Mouse (Mus musculus): ENCODE data around the gene Baz1a. TPM values are rescaled to one million over a fixed set of nuclear protein-coding genes. Genes with fewer than 3 reads are reported as not detected.
A peak's percentile ranks its signal among the peaks of the same experiment; 100 is the strongest.
"Not testable (repeated sequence)": the region's sequence is repeated elsewhere in the genome, so short reads cannot be mapped to it uniquely, and the experiment has no call there.

The Baz1a gene
- polyA plus RNA-seq, 1 experiment from 2014 or later = 20.8 TPM

DNA sequence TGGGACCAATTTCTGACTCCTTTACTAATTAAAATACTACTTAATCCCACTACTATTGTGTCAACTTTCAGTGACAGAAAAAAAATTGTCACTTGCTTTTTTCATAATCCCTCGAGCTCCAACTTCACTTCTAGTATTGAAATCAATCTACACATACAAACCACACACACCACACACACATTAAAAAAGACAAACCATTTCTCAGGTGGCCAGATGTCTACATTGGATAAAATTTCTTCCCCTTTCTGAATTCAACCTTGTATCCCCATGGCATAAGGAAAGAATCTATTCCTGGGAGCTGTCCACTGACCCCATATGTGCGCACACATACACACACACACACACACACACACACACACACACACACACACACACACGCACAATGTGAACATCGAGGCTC, 57.7 kb downstream of the Baz1a start:
- WGBS = 93% methylated on average over 4 of the region's 4 CpGs

GRCm38 (mm10) chr12:54946116-54946515, 68.0 kb downstream of the Baz1a start:
- Histone ChIP-seq H3K9ac (no peak overlapping the region), H3K4me1 (no peaks in the 10 kb centered on the region), H3K9me3 (no peaks in the 10 kb centered on the region), H3K4me3 (no peak overlapping the region), H3K27me3 (no peaks in the 10 kb centered on the region), H3K27ac (no peak overlapping the region), H3K36me3 (no peaks in the 10 kb centered on the region; the same call in 1 of the 2 replicates), H3K4me2 (no peak overlapping the region)
- ATAC-seq (ENCODE audit: insufficient number of reproducible peaks, low FRiP score, low TSS enrichment, low read depth) = no peak
- WGBS = 89% methylated on average over 6 of the region's 6 CpGs

More for the DNA sequence above, 57.7 kb downstream of the Baz1a start:
- Histone ChIP-seq H3K27me3 (no peaks in the 10 kb centered on the region), H3K4me3 (no peak overlapping the region), H3K9me3 (no peaks in the 10 kb centered on the region), H3K27ac (no peak overlapping the region), H3K4me1 (no peaks in the 10 kb centered on the region), H3K4me2 (no peak overlapping the region), H3K9ac (no peak overlapping the region), H3K36me3 (no peaks in the 10 kb centered on the region)
- ATAC-seq (ENCODE audit: insufficient number of reproducible peaks, low FRiP score, low TSS enrichment, low read depth) = no peak

- H3K36me3 ChIP-seq; H3K4me1 ChIP-seq; ATAC-seq (ENCODE audit: insufficient number of reproducible peaks, low FRiP score, low TSS enrichment, low read depth); H3K4me3 ChIP-seq; H3K9me3 ChIP-seq; H3K27ac ChIP-seq; H3K9ac ChIP-seq; H3K4me2 ChIP-seq; H3K27me3 ChIP-seq: not testable (repeated sequence)
- WGBS = 92% methylated on average over 6 of the region's 6 CpGs
These were observed 71.5 kb downstream of the Baz1a start for GRCm38 (mm10) chr12:54942586-54943157.

- not testable (repeated sequence) for H3K27me3 ChIP-seq; H3K4me1 ChIP-seq; ATAC-seq (ENCODE audit: insufficient number of reproducible peaks, low FRiP score, low TSS enrichment, low read depth); H3K4me2 ChIP-seq; H3K9me3 ChIP-seq; H3K9ac ChIP-seq; H3K27ac ChIP-seq; H3K4me3 ChIP-seq
- peaks cover 13% of the 10 kb centered on the region; the same call in 1 of the 2 replicates for H3K36me3 ChIP-seq
- WGBS = 95% methylated on average over 5 of the region's 5 CpGs
These were observed 76.4 kb downstream of the Baz1a start for GRCm38 (mm10) chr12:54937581-54938343.

- Histone ChIP-seq H3K27ac (no peak overlapping the region), H3K4me3 (no peak overlapping the region), H3K27me3 (no peaks in the 10 kb centered on the region), H3K4me2 (no peak overlapping the region), H3K36me3 (peaks cover 32% of the 10 kb centered on the region), H3K4me1 (no peaks in the 10 kb centered on the region), H3K9ac (no peak overlapping the region), H3K9me3 (no peaks in the 10 kb centered on the region)
- ATAC-seq (ENCODE audit: insufficient number of reproducible peaks, low FRiP score, low TSS enrichment, low read depth) = no peak
- WGBS = 88% methylated on average over 3 of the region's 3 CpGs
These were observed 103.8 kb downstream of the Baz1a start for GRCm38 (mm10) chr12:54910387-54910786.

GRCm38 (mm10) chr12:54892559-54892958, 121.6 kb downstream of the Baz1a start:
- H3K4me2 ChIP-seq; ATAC-seq (ENCODE audit: insufficient number of reproducible peaks, low FRiP score, low TSS enrichment, low read depth); H3K27ac ChIP-seq; H3K9ac ChIP-seq; H3K4me3 ChIP-seq; H3K4me1 ChIP-seq; H3K27me3 ChIP-seq; H3K36me3 ChIP-seq; H3K9me3 ChIP-seq: not testable (repeated sequence)
- 51% methylated on average over 2 of the region's 2 CpGs for WGBS

DNA sequence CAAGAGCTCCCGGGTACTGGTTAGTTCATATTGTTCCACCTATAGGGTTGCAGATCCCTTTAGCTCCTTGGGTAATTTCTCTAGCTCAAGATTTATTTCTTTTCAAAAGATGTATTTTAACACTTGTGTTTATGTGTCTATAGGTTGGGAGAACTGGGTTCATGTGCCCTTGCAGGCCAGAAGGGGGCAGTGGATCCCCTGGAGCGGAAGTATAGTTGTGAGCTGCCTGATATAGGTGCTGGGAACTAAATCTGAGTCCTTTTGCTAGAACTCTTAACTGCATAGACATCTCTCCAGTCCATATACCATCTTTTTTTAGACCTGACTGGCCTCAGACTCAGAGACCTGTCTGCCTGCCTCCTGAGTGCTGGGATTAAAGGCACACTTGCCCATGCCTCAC, 123.7 kb downstream of the Baz1a start:
- H3K36me3 ChIP-seq = peaks cover 3% of the 10 kb centered on the region; the same call in 1 of the 2 replicates
- H3K4me3 ChIP-seq = no peak overlapping the region
- no peak overlapping the region for H3K27ac ChIP-seq
- no peak overlapping the region for H3K9ac ChIP-seq
- H3K9me3 ChIP-seq = no peaks in the 10 kb centered on the region
- no peaks in the 10 kb centered on the region for H3K27me3 ChIP-seq
- no peaks in the 10 kb centered on the region for H3K4me1 ChIP-seq
- ATAC-seq (ENCODE audit: insufficient number of reproducible peaks, low FRiP score, low TSS enrichment, low read depth) = no peak
- 98% methylated on average over 2 of the region's 2 CpGs for WGBS
- no peak overlapping the region for H3K4me2 ChIP-seq

GRCm38 (mm10) chr12:54887580-54888127, 126.5 kb downstream of the Baz1a start:
- peak; percentile 35; the same call in 1 of the 2 replicates for ATAC-seq (ENCODE audit: insufficient number of reproducible peaks, low FRiP score, low TSS enrichment, low read depth)
- H3K9me3 ChIP-seq = no peaks in the 10 kb centered on the region
- H3K9ac ChIP-seq = no peak overlapping the region
- H3K4me1 ChIP-seq = no peaks in the 10 kb centered on the region
- WGBS = 47% methylated on average over 4 of the region's 4 CpGs
- H3K27ac ChIP-seq = no peak overlapping the region
- no peak overlapping the region for H3K4me3 ChIP-seq
- no peaks in the 10 kb centered on the region for H3K27me3 ChIP-seq
- no peaks in the 10 kb centered on the region for H3K36me3 ChIP-seq
- no peak overlapping the region for H3K4me2 ChIP-seq

- no peak overlapping the region for H3K4me2 ChIP-seq
- no peak overlapping the region for H3K27ac ChIP-seq
- H3K27me3 ChIP-seq = no peaks in the 10 kb centered on the region
- no peaks in the 10 kb centered on the region for H3K36me3 ChIP-seq
- no peak for ATAC-seq (ENCODE audit: insufficient number of reproducible peaks, low FRiP score, low TSS enrichment, low read depth)
- H3K4me1 ChIP-seq = no peaks in the 10 kb centered on the region
- H3K9me3 ChIP-seq = no peaks in the 10 kb centered on the region
- 15% methylated on average over 5 of the region's 6 CpGs for WGBS
- no peak overlapping the region for H3K9ac ChIP-seq
- H3K4me3 ChIP-seq = no peak overlapping the region
These were observed 134.5 kb downstream of the Baz1a start for GRCm38 (mm10) chr12:54879630-54880029.

GRCm38 (mm10) chr12:54879211-54879610, 134.9 kb downstream of the Baz1a start:
- Histone ChIP-seq H3K4me1 (no peaks in the 10 kb centered on the region), H3K27me3 (no peaks in the 10 kb centered on the region), H3K36me3 (no peaks in the 10 kb centered on the region), H3K27ac (no peak overlapping the region), H3K4me3 (no peak overlapping the region), H3K4me2 (no peak overlapping the region), H3K9me3 (no peaks in the 10 kb centered on the region), H3K9ac (no peak overlapping the region)
- WGBS = 61% methylated on average over 5 of the region's 5 CpGs
- no peak for ATAC-seq (ENCODE audit: insufficient number of reproducible peaks, low FRiP score, low TSS enrichment, low read depth)

GRCm38 (mm10) chr12:54877875-54878274, 136.3 kb downstream of the Baz1a start:
- Histone ChIP-seq H3K27me3 (no peaks in the 10 kb centered on the region), H3K9me3 (no peaks in the 10 kb centered on the region), H3K9ac (no peak overlapping the region), H3K27ac (no peak overlapping the region), H3K4me2 (no peak overlapping the region), H3K36me3 (no peaks in the 10 kb centered on the region), H3K4me1 (no peaks in the 10 kb centered on the region), H3K4me3 (no peak overlapping the region)
- no peak for ATAC-seq (ENCODE audit: insufficient number of reproducible peaks, low FRiP score, low TSS enrichment, low read depth)
- 74% methylated on average over 1 of the region's 1 CpGs for WGBS

GRCm38 (mm10) chr12:54876879-54877278, 137.3 kb downstream of the Baz1a start:
- no peaks in the 10 kb centered on the region for H3K27me3 ChIP-seq
- H3K9ac ChIP-seq = no peak overlapping the region
- H3K4me1 ChIP-seq = no peaks in the 10 kb centered on the region
- H3K36me3 ChIP-seq = no peaks in the 10 kb centered on the region
- no peak overlapping the region for H3K4me2 ChIP-seq
- 29% methylated on average over 5 of the region's 5 CpGs for WGBS
- ATAC-seq (ENCODE audit: insufficient number of reproducible peaks, low FRiP score, low TSS enrichment, low read depth) = no peak
- H3K9me3 ChIP-seq = no peaks in the 10 kb centered on the region
- H3K27ac ChIP-seq = no peak overlapping the region
- no peak overlapping the region for H3K4me3 ChIP-seq
